Mouse (Mus musculus) small intestine, adult 2 months (tissue): Measurements from ENCODE around the gene Atraid.

ENCODE experiments used
- CTCF ChIP-seq: fragments of 200-500 bp; IDR thresholded peaks from 2 replicates; pipeline ENCODE4 v1.5.1; 2012; ENCODE audit warnings: low read depth, mild to moderate bottlenecking, control low read depth, inconsistent platforms, low read length, moderate library complexity, mixed read lengths; ENCODE audit not compliant: insufficient replicate concordance, insufficient read length; ENCODE audit errors: extremely low read depth
- POLR2A ChIP-seq: fragments of 200-500 bp; IDR thresholded peaks from 2 replicates; pipeline ENCODE4 v1.6.1; 2012; ENCODE audit warnings: low read depth, mild to moderate bottlenecking, control low read depth, inconsistent platforms, low read length, moderate library complexity

GRCm38 (mm10) chr5:31082355-31082754 is 34.2 kb downstream of the Atraid start:
- peak; percentile 47; the same call in 1 of the 2 replicates for TF ChIP-seq CTCF
- no peak for TF ChIP-seq POLR2A
